Mouse (Mus musculus) embryonic fibroblast, embryonic 13.5 days (primary cell): ENCODE data around the gene Ak7. TPM values are rescaled to one million over a fixed set of nuclear protein-coding genes. Genes with fewer than 3 reads are reported as not detected.

ENCODE experiments used
- H3K27ac ChIP-seq: 2 replicates; pipeline ENCODE4 v1.5.1; 2012; ENCODE audit warnings: low read length, control low read depth, inconsistent platforms; ENCODE audit not compliant: insufficient read depth
- H3K4me1 ChIP-seq: 2 replicates; pipeline ENCODE4 v1.6.1; 2011; ENCODE audit warnings: low read length; ENCODE audit not compliant: control insufficient read depth, insufficient read depth
- H3K4me3 ChIP-seq: 2 replicates; pipeline ENCODE4 v1.5.1; 2011; ENCODE audit warnings: mild to moderate bottlenecking, control low read depth, low read length; ENCODE audit not compliant: insufficient read depth
- CTCF ChIP-seq: IDR thresholded peaks from 2 replicates; pipeline ENCODE4 v1.5.1; 2011; ENCODE audit warnings: mild to moderate bottlenecking, control low read depth, low read length, moderate library complexity, borderline replicate concordance; ENCODE audit not compliant: insufficient read depth
- POLR2A ChIP-seq: IDR thresholded peaks from 2 replicates; pipeline ENCODE4 v1.6.1; 2011; ENCODE audit warnings: low read depth, mild to moderate bottlenecking, control low read depth, low read length, moderate library complexity
- polyA plus RNA-seq: library from polyadenylated mRNA; stranded (reverse); fragments of >200 nt; gene quantifications from 2 replicates; pipeline ENCODE4 v1.2.4, GENCODE M21; 2011; ENCODE audit warnings: low read depth; ENCODE audit not compliant: missing spikeins, insufficient read length

The Ak7 gene
- 0.16 TPM in 1 of 2 replicates, not detected in the other for polyA plus RNA-seq

DNA sequence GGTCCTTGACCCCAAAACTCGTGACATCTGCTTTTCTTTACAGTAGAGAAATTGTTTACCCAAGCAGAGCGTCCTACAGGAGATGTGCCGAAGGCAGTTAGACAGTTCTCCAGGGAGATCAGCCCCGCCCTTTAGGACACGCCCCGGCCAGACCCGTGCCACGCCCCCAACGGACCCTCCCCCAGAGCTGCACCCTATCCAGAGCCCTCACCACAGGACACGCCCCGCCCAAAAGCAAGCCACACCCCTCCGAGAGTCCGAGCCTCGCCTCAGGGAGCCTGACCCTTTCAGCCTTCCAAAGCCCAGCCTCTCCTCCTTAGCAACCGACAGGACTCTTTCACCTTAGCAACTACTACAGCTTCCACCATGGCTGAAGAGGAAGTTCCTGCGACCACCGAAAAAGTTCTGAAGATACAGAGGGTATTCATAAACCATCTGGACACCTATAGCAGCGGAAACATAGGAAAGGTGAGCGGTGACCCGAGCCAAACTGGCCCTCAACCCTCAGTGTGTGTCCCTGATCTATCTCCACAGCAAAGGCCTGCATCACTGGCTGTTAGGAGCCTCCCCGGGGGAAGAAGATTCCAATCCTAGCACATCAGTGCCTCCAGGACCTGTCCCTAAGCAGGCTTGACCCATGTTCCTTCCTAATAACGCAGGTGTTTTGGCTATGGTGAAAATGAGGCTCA, at the start of gene Ak7:
TSS of gene Ak7 (plus strand) at position 178 of the 689 bp plus-strand sequence.
- H3K4me1 ChIP-seq: no peaks in the 10 kb centered on the region
- no peak within 1 kb of the TSS for H3K4me3 ChIP-seq
- H3K27ac ChIP-seq: no peak within 1 kb of the TSS
- TF ChIP-seq POLR2A (no peak), CTCF (no peak)

DNA sequence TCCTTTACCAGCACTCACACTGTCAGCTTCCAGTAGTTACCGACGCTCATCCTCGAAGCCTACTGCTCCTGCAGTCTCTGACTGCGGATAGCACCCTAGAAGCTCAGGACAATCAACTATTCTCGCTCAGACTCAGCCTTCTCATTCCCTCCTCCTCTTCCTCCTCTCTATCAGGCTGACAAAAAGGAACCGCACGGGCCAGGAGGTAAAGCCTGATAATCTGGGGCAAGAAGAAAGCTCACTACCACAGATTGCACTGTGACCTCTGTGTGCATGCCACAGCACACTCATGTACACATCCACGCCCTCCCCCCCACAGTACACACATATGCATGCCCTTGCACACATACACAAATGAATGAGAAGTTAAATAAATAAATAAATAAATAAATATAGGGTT, 29.5 kb upstream of the Ak7 start:
- TF ChIP-seq POLR2A (no peak), CTCF (no peak)
- Histone ChIP-seq H3K4me1 (no peaks in the 10 kb centered on the region), H3K4me3 (no peak overlapping the region), H3K27ac (no peak overlapping the region)

DNA sequence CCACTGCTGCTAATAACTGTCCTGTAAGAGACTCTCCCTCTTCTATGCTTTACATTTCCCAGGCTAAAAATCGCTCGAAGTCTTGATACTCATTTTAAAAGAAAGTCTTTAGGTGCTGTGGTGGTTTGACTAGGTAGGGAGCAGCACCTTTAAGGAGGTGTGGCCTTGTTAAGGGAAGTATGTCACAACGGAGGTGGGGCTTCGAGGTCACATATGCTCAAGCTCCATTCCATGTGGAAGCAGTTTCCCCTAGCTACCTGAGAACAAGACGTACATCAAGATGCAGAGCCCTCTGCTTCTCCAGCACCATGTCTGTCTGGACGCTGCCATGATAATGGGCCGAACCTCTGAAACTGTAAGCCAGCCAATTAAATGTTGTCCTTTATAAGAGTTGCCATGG, 27.6 kb upstream of the Ak7 start:
- H3K4me3 ChIP-seq: no peak overlapping the region
- H3K27ac ChIP-seq: no peak overlapping the region
- no peak for TF ChIP-seq POLR2A
- TF ChIP-seq CTCF: no peak
- H3K4me1 ChIP-seq: peaks cover 2% of the 10 kb centered on the region

DNA sequence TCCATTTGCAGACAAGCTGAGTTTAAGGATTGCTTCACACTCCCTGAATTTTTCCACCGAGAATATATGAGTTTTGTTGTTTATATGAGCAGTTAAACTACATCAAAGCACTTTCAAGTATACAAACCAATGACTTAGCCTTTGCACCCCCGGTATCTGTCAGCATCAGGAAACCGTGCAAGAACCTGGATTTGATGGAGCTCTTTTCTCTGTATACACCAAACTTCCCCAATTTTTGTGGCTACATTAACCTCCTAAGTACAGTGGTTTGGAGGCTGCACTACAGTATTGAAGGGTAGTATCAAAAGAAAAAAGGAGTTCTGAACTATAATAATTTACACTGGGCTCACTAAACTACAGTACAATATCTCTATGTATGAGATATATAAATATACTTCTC, 27.0 kb upstream of the Ak7 start:
- TF ChIP-seq CTCF (no peak), POLR2A (no peak)
- Histone ChIP-seq H3K4me1 (peaks cover 3% of the 10 kb centered on the region), H3K27ac (no peak overlapping the region), H3K4me3 (no peak overlapping the region)

DNA sequence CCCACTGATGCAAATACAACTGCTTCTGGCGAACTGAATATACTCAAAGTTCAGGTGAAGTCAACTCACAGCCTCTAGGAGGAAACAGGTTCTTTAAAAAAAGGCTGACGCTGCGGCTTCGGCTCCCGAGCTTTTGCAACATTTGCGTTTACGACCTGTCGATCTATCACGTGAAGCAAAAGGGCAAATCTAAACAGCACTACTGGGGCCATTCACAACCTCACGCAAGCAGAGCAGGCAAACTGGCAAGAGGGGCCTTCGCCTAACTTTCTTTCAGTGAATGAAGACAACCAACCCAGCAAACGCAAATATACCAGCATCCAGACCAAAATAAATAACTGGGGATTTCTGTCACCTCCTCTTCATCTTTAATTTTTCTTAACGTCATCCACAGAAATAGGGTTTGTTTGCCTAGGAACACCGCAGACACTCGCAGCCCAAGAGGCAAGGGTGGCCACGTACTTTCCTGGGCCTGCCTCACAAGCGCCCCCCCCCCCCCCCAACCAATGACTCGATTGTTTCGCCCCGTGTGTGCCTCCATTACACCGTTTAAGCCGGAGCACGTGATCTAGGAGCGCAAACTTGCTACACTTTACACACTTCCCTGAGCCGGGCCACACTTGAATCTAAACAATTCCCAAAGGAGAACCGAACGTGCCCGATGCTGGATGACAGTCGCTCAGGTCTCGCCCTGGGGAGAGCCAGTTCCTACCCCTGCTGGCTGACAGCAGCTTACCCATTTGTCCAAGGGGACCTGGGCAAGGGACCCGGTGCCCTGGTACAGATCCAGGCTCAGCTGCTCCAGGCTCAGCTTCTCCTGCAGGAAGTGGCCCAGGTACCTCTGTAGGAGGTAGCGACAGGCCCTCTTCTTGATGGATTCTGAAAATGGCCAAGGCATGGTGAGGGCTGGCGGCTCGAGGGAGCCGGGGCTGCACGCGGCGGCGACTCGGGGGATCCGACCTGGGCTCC, 21.6 kb upstream of the Ak7 start, which contains the start of gene Gskip:
TSS of gene Gskip (plus strand) at position 897 of the 969 bp plus-strand sequence.
- H3K4me1 ChIP-seq: peaks cover 8% of the 10 kb centered on the region
- TF ChIP-seq POLR2A: peak; percentile 39
- no peak for TF ChIP-seq CTCF
- peak within 1 kb of the TSS; percentile 96 for H3K4me3 ChIP-seq
- H3K27ac ChIP-seq: peak within 1 kb of the TSS; percentile 61

DNA sequence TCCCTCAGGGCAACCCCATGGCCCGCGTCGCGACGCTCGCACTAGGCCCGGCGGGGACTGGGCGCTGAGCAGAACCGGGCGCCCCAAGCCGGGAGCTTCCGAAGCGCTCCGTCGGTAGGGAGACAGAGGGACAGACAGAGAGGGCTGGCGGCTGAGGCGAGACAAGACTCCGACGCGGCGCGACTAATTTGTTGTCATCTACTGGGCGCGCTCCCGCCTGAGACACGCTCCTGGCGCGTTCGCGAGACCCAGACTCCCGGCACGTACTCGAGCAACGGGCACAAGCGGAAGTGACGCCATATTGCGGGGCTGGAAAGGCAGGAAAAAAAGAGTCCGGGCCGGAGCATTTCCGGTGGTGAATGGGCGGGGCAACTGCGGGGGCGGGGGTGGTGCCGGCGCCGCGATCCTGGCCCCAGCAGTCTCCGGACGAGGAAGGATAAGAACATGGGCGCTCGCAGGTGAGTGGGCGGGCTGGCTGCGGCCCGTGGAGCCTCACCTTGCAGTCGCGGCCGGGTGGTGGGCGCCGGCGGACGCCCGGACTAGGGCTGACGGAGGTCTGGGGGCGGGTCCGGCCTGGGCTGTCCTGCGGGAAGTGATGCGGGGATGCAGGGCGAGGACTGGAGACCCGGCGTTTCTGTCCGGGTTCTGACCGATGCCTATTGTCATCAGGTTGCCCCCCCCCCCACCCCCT, 20.6 kb upstream of the Ak7 start, which contains the start of gene Atg2b:
TSS of gene Atg2b (minus strand) at position 211 of the 691 bp plus-strand sequence.
- Histone ChIP-seq H3K27ac (peak within 1 kb of the TSS; percentile 61), H3K4me3 (peak within 1 kb of the TSS; percentile 96), H3K4me1 (peaks cover 8% of the 10 kb centered on the region)
- TF ChIP-seq POLR2A (peak; percentile 76), CTCF (no peak)

DNA sequence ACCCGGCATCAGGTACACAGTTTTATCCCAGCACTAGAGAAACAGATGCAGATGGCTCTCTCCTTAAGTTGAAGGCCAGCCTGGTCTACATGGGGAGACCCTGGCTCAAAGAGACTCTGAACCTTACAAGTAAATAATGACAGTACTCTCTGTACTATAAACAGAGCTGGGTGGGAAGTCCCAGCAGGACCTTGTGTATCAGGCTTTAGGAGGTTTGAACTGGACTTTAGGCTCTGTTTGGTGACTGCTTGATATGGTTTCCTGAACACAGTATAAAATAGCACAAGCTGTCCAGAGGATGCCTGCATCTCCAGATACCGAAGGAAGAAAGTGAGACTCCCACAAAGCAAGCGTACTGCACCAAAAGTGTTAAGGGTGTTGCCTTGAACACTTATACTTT, 19.0 kb upstream of the Ak7 start:
- TF ChIP-seq CTCF (no peak), POLR2A (no peak)
- Histone ChIP-seq H3K4me1 (peaks cover 8% of the 10 kb centered on the region), H3K27ac (no peak overlapping the region), H3K4me3 (peak overlapping the region; percentile 4; the same call in 1 of the 2 replicates)

DNA sequence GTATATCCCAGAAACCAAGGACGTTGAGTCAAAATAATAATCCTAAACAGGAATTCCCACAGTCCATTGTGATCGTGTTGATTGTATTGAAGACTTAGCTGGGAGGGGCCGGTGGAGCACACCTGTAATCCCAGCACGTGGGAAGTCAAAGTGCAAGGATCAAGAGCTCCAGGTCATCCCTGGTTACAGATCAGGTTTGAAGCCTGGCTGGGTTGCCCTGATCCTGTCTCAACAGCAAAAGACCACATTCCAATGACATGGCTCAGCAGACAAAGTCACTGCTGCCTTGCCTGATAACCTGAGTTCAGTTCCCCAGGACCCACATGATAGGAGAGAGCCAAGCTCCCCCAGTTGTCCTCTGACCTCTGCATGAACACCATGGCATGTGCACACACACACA, 18.4 kb upstream of the Ak7 start:
- H3K4me3 ChIP-seq: no peak overlapping the region
- H3K27ac ChIP-seq: no peak overlapping the region
- no peak for TF ChIP-seq CTCF
- no peak for TF ChIP-seq POLR2A
- H3K4me1 ChIP-seq: peaks cover 8% of the 10 kb centered on the region

DNA sequence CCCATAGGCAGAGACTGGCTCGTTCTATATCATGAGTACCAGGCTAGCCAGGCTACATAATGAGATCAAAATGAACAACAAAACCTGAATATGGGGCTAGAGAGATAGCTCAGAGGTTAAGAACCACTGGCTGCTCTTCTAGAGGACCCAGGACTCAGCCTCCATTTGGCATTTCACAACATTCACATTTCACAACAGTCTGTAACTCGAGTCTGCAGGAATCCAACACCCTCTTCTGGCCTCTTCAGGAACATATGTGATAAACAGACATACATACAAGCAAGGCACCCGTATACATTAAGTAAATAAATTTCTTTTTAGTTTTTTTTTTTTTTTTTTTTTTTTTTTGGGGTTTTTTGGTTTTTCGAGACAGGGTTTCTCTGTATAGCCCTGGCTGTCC, 17.2 kb upstream of the Ak7 start:
- Histone ChIP-seq H3K4me3 (no peak overlapping the region), H3K27ac (no peak overlapping the region), H3K4me1 (peaks cover 5% of the 10 kb centered on the region; the same call in 1 of the 2 replicates)
- TF ChIP-seq CTCF: no peak
